Mouse (Mus musculus): ENCODE measurements around the gene Topbp1. TPM values are rescaled to one million over a fixed set of nuclear protein-coding genes. Genes with fewer than 3 reads are reported as not detected.
"Not testable (repeated sequence)": the region's sequence is repeated elsewhere in the genome, so short reads cannot be mapped to it uniquely, and the experiment has no call there.

Topbp1 gene
- total RNA-seq, 2 experiments from 2014 or later, result 5.3 to 8.3 TPM

GRCm38 (mm10) chr9:103353500-103354260 is 48.7 kb downstream of the Topbp1 start:
- not testable (repeated sequence) for DNase-seq

GRCm38 (mm10) chr9:103357893-103358292 is 52.9 kb downstream of the Topbp1 start:
- DNase-seq, result no peak

- no peak for DNase-seq
Measured at GRCm38 (mm10) chr9:103358545-103358944, 53.5 kb downstream of the Topbp1 start.

DNA sequence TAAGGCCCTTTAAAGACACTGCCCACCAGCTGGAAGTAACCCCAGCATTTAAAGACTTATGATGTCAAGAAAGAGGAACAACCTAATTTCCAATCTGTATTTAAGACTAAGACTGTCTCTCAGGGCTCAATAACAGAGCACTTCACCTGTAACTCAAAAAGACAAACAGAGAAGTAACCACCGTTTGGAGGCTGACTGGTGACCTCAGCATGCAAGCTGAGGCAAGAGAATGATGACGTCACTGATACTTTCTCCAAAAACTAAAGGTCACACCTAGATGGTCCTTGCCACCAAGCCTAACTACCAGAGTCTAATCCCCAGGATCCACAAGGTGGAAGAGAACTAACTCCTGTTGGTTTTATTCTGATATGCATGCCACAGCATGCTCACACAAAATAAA is 55.6 kb downstream of the Topbp1 start:
- DNase-seq, result no peak

- no peak for DNase-seq
Measured at GRCm38 (mm10) chr9:103363088-103363487, 58.1 kb downstream of the Topbp1 start.

GRCm38 (mm10) chr9:103363730-103364417 is 58.9 kb downstream of the Topbp1 start:
- no peak for DNase-seq

DNA sequence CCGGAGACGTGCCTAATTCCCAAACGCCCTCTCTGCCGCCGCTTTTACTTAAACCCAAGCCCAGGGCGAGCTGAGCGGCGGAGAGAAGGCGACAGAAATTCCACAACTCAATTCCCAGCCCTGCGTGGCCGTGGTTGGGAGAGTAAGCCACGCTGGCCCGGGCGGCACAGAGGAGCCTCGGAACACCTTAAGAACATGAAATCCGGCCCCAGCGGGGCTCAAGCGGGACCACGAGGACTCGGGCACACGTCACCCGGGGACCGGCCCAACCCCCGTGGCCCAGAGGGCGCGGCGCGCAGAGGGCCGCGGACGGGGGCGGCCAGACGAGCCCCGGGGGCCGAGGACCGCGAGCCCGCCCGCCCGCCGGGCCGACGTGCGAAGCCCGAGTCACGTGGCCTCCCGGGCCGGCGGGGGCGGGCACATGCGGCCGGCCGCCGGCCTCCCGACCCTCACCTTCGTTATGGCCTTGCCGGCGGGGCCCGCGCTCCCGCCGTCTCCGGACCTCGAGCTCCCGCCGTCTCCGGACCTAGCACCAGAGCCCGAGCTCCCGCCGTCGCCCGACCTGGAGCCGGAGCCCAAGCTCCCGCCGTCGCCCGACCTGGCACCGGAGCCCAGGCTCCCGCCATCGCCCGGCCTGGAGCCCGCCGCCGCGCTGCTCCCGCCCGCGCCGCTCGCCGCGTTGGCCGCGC is 59.7 kb downstream of the Topbp1 start:
- DNase-seq, result peak; percentile 71

- DNase-seq, result peak; percentile 100
Measured at GRCm38 (mm10) chr9:103365290-103366247, 60.6 kb downstream of the Topbp1 start, which contains the start of gene Cdv3. Gene Cdv3 (minus strand): TSS chr9:103365840.

DNA sequence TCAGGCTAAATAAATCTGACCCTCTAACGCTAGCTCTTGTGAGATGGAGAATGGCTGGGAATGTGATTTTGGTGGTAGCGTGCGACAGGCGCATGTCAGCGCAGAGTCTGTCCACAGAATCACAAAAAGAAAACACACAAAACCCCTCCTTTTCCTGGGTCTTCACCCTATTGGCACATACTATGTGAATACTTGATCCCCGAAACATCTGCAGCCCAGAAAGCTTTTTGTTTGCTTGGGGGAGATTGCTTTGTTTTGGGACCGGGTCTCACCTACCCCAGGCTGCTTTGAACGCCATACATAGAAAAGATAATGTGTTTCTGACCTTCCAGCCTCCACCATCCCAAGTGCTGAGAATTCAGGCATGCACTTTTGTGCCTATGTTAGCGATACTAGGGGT is 61.3 kb downstream of the Topbp1 start:
- no peak for DNase-seq

DNA sequence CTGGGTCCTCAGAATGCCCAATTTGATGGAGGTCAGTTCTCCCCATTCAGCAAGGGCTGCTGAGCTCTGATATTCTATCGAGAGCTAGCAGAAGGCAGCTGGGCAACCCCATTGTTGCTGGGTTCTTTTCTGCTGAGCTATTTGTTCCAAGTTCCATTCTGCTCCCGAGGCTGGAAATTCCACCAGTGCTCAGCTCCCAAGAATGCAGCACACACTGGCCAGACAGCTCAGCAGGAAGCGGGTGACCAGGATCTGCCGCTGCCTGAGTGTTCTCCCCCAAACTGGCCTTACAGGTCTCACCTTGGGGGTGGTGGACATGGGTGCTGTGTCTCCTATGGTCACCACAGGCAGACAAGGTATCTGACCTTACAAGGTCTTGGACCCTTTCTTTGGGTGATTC is 64.9 kb downstream of the Topbp1 start:
- DNase-seq, result no peak

DNA sequence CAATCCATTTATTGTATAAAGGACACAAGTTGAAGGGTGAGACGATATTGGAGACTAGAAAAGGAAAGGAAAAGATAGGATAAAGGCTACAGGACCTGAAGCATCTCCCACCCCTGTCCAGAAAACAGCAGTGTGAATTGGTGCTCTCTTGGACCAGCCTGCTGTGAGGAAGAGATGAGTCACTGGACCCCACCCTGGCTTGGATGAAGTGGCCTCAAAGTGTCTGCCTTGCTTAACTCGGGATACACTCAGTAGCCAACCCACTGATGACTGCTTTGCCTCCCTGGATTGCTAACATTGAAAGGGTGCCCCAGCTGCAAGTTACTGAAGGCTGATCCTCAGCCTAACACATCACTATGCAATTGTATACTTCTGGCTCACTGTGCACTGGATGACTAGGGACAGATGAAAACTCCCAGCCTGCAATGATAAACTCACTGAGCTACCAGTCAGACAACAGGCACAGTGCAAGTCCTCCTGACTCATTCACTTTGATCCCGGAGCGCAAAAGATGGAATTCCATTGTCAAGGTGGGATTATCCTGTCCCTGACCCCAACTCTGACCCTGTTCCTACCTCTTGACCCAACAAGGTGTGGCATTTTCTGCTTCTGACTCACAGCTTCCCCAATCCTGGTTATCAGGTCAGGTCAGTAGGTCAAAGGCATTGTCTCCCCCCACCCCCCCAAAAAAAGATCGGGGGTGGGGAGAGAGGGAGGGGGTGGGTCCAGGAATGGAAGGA is 67.4 kb downstream of the Topbp1 start:
- DNase-seq, result no peak

DNA sequence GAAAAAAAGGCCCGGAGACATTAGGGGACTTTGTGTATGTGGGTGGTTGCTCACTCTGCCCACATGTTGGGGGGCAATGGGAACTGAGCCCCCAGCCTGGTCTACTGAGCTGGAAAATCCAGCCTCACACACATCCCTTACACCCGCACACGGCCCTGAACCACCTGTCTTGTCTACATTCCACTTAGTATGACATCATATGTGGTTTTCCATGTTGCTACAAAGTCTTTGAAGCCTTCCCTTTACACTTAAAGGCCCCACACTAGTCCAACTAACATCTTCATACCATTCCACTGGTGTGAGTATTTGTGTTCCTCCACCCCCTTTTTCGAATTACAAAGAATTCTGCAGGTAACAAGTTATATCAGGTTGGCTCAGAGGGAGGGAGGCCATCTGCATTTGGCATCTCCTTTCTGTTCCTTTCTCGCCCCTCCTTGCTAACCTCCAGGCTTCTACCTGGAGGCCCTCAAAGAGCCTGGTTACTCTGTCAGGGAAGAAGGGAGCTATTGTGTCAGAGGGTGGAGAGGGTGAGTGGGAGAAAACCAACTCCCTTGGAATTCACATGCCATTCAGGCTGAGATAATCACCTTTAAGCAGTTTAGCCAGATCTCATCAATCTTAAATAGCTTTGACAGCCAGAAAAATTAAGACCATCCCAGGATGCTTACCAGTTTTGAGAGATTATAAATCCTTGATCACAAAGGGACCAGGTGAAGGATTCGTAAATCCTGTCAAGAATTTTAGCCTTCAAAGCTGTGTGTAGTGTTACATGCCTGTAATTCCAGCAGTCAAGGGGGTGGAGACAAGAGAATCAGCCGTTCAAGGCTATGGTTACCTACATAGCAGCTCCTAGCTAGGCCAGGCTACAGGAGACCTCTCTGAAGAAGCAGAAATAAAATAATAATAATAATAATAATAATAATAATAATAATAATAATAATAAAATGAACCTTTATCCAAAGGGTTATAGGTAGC is 71.6 kb downstream of the Topbp1 start:
- no peak for DNase-seq

DNA sequence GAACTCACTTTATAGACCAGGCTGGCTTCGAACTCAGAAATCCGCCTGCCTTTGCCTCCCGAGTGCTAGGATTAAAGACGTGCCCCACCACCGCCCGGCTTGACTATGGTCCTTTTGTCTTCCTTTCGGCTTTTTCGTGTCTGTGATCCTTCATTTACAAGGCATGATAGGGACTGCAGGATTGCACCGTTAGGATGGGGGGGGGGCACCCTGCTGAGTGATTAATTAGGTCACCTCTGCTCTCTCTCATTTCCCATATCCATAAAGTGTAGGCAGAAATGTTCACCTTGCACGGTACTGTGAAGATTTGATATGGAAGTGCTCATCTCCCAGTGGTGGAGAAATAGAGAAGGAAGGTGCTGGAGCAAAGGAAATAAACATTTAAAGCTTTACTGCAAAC is 73.7 kb downstream of the Topbp1 start:
- DNase-seq, result no peak

DNA sequence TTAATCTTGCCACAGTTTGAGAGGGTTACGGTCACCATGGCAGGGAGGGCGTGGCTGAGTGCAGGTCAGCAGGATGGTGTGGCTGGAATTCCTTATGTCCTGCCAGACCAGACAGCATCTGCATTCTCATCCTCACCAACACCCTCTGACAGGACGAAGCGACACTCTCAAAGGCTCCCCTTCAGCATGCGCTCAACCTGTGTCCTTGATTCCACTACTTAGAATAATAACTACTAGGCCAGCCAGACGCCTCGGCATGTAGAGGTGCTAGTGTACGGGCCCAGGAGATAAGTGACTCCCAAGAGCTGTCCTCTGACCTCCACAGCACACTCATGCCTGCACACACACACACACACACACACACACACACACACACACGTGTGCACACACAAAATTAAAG is 74.2 kb downstream of the Topbp1 start:
- no peak for DNase-seq

GRCm38 (mm10) chr9:103380566-103380965 is 75.6 kb downstream of the Topbp1 start:
- no peak for DNase-seq

- no peak for DNase-seq
Measured at GRCm38 (mm10) chr9:103382989-103383388, 78.0 kb downstream of the Topbp1 start.

DNA sequence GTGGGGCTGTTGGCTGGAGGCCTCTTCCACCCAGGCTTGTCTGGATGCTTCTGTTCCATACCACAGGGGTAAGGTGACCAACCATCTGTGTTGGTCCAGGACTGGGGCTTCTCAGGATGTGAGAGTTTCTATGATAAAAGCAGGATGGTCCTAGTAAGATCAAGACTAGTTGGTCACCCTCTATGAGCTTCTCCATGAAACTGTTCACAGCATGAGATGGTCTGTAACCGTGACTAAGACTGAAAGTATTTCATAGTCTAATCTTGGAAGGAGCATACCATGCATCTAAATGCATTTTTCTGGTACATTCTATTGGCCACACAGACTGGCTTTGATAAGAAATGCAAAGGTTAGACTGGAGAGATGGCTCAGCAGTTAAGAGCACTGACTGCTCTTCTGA is 78.6 kb downstream of the Topbp1 start:
- DNase-seq, result no peak

DNA sequence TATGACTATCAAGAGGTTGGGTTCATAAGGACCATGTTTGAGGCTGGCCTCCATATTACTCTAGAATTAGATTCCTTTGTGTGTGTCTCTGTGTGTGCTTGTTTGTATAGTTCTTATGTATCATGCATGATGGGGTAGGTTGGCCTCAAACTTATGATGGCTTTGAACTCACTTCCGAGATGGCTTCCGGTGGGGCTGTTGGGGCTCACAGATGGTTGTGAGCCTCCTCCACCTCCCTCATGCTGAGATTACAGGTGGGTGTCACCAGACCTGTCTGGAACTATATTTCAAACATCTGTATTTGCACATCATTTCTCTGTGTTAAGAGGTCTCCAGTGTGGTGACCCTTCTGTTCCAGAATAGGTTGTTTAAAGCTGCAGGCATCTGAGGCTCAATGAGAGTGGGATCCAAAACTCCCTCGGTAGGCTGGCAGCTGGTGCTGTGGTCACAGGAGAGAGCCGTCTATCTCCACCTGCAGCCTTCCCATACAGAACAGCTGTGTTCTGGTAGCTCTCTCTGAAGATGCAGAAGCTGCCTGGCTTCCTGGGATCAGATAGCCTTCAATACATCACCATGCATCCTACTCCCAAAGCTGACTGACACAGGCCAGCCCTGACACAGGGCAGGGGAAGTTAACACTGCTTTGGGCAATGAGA is 79.3 kb downstream of the Topbp1 start:
- no peak for DNase-seq

GRCm38 (mm10) chr9:103385600-103385999 is 80.6 kb downstream of the Topbp1 start:
- DNase-seq, result no peak

Data from gastrocnemius, postnatal 25 days (tissue).